Mouse (Mus musculus) spleen, adult 2 months (tissue): ENCODE measurements at regions not wholly inside any gene's neighbourhood (a gene's known extent, or its start where the extent isn't known, plus 50 kb on each side); places are given as distances from the start of the nearest gene placed in this dataset.

ENCODE experiments used
- DNase-seq, 2 experiments: peaks; one replicate each; pipeline versions ENCODE4 v3.0.0 to v3.0.0-alpha.2; 2012 to 2021; ENCODE audit warnings: low spot score in 2 of 2, low read depth in 1 of 2
- H3K27ac ChIP-seq: fragments of 200-500 bp; 2 replicates; pipeline ENCODE4 v1.5.1; 2012; ENCODE audit warnings: low read length, inconsistent platforms; ENCODE audit not compliant: insufficient read depth
- H3K27me3 ChIP-seq: fragments of 200-500 bp; 2 replicates; pipeline ENCODE4 v1.6.1; 2012; ENCODE audit warnings: mild to moderate bottlenecking, moderate library complexity, low read length, inconsistent platforms; ENCODE audit not compliant: control insufficient read depth, insufficient read depth
- H3K36me3 ChIP-seq: fragments of 200-500 bp; 2 replicates; pipeline ENCODE4 v1.6.1; 2012; ENCODE audit warnings: mild to moderate bottlenecking, low read length, inconsistent platforms; ENCODE audit not compliant: control insufficient read depth, insufficient read depth
- H3K4me1 ChIP-seq: fragments of 200-500 bp; 2 replicates; pipeline ENCODE4 v1.6.1; 2011; ENCODE audit warnings: inconsistent platforms; ENCODE audit not compliant: control insufficient read depth, insufficient read depth, insufficient read length
- H3K4me3 ChIP-seq: fragments of 200-500 bp; 2 replicates; pipeline ENCODE4 v1.5.1; 2011; ENCODE audit warnings: mild to moderate bottlenecking, inconsistent platforms; ENCODE audit not compliant: insufficient read depth, insufficient read length; ENCODE audit errors: extremely low read depth
- CTCF ChIP-seq: fragments of 200-500 bp; IDR thresholded peaks from 2 replicates; pipeline ENCODE4 v1.5.1; 2011; ENCODE audit warnings: mild to moderate bottlenecking, inconsistent platforms; ENCODE audit not compliant: insufficient read depth, insufficient read length, insufficient replicate concordance; ENCODE audit errors: extremely low read depth
- POLR2A ChIP-seq: fragments of 200-500 bp; IDR thresholded peaks from 2 replicates; pipeline ENCODE4 v1.6.1; 2011; ENCODE audit warnings: low read depth, low read length, inconsistent platforms
- WGBS: fragments of 180-500 bp; shearing (Covaris S2); methylation state at CpG from one replicate; pipeline ENCODE4 v1.1.7; 2018; 5-methylcytosine and 5-hydroxymethylcytosine counted together

GRCm38 (mm10) chr5:119069765-119070333, 509.4 kb downstream of the Med13l start:
- no peak overlapping the region for H3K27ac ChIP-seq
- no peaks in the 10 kb centered on the region for H3K36me3 ChIP-seq
- no peak overlapping the region for H3K4me3 ChIP-seq
- H3K4me1 ChIP-seq: no peaks in the 10 kb centered on the region
- WGBS: 84% methylated on average over 10 of the region's 10 CpGs
- H3K27me3 ChIP-seq: no peaks in the 10 kb centered on the region
- no peak for DNase-seq
- TF ChIP-seq CTCF: no peak
- TF ChIP-seq POLR2A: no peak

GRCm38 (mm10) chr5:119072712-119073111, 512.2 kb downstream of the Med13l start:
- no peak for TF ChIP-seq POLR2A
- no peak for TF ChIP-seq CTCF
- Histone ChIP-seq H3K27me3 (no peaks in the 10 kb centered on the region), H3K4me1 (no peaks in the 10 kb centered on the region), H3K4me3 (no peak overlapping the region), H3K27ac (no peak overlapping the region), H3K36me3 (no peaks in the 10 kb centered on the region)
- 96% methylated on average over 14 of the region's 14 CpGs for WGBS
- DNase-seq: no peak

- Histone ChIP-seq H3K4me1 (no peaks in the 10 kb centered on the region), H3K36me3 (no peaks in the 10 kb centered on the region), H3K4me3 (no peak overlapping the region), H3K27me3 (peaks cover 2% of the 10 kb centered on the region; the same call in 1 of the 2 replicates), H3K27ac (no peak overlapping the region)
- 84% methylated on average over 5 of the region's 5 CpGs for WGBS
- DNase-seq: no peak
- TF ChIP-seq CTCF (no peak), POLR2A (no peak)
Measured at GRCm38 (mm10) chr5:119080747-119081146, 520.3 kb downstream of the Med13l start.

- Histone ChIP-seq H3K4me3 (no peak overlapping the region), H3K27me3 (peaks cover 5% of the 10 kb centered on the region; the same call in 1 of the 2 replicates), H3K36me3 (no peaks in the 10 kb centered on the region), H3K4me1 (no peaks in the 10 kb centered on the region), H3K27ac (no peak overlapping the region)
- TF ChIP-seq CTCF: no peak
- no peak for TF ChIP-seq POLR2A
- WGBS: 70% methylated on average over 15 of the region's 15 CpGs
- DNase-seq: no peak
Measured at GRCm38 (mm10) chr5:119082895-119083294, 522.4 kb downstream of the Med13l start.

- no peak for DNase-seq
- Histone ChIP-seq H3K36me3 (no peaks in the 10 kb centered on the region), H3K27ac (no peak overlapping the region), H3K4me3 (no peak overlapping the region), H3K27me3 (no peaks in the 10 kb centered on the region), H3K4me1 (no peaks in the 10 kb centered on the region)
- WGBS: 18% methylated on average over 17 of the region's 17 CpGs
- TF ChIP-seq POLR2A: no peak
- TF ChIP-seq CTCF: no peak
Measured at GRCm38 (mm10) chr5:119097576-119098193, 537.2 kb downstream of the Med13l start.

- Histone ChIP-seq H3K4me1 (no peaks in the 10 kb centered on the region), H3K27ac (no peak overlapping the region), H3K27me3 (no peaks in the 10 kb centered on the region), H3K36me3 (no peaks in the 10 kb centered on the region), H3K4me3 (no peak overlapping the region)
- WGBS: 78% methylated on average over 6 of the region's 6 CpGs
- DNase-seq: no peak
- TF ChIP-seq CTCF (no peak), POLR2A (no peak)
Measured at GRCm38 (mm10) chr5:119099817-119100216, 539.3 kb downstream of the Med13l start.

GRCm38 (mm10) chr5:119103503-119103902, 543.0 kb downstream of the Med13l start:
- no peaks in the 10 kb centered on the region for H3K4me1 ChIP-seq
- no peak overlapping the region for H3K27ac ChIP-seq
- no peak overlapping the region for H3K4me3 ChIP-seq
- no peaks in the 10 kb centered on the region for H3K36me3 ChIP-seq
- no peak for DNase-seq
- no peaks in the 10 kb centered on the region for H3K27me3 ChIP-seq
- TF ChIP-seq POLR2A (no peak), CTCF (no peak)
- 20% methylated on average over 1 of the region's 1 CpGs for WGBS
